Mouse (Mus musculus): Measurements from ENCODE around the gene Sppl3.

DNA sequence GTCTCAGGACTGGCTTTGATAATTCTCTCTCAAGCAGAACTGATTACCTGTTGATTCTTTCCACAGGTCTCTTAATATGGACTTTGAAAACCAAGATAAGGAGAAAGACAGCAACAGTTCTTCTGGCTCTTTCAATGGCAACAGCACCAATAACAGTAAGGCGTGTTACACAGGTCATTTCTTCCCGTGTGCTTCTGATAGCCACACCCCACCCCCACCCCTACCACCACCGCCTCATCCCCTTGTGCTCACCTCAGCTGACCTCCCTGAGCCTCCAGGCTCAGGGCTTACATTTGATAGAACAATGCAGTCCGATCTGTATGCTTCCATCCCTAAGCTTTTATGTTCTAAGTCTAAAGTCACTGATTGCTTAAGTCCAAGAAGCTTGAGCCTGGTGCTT is 63.8 kb downstream of the Sppl3 start:
- no peak for TF ChIP-seq CTCF (IDR thresholded peaks at IDR 0.05; ENCODE audit: extremely low read depth, insufficient read depth, low read length)
- TF ChIP-seq POLR2A (IDR thresholded peaks at IDR 0.05; ENCODE audit: extremely low read depth, insufficient read depth, low read length) = no peak
